Mouse (Mus musculus): ENCODE results near the gene Nrn1l. TPM values are rescaled to one million over a fixed set of nuclear protein-coding genes. Genes with fewer than 3 reads are reported as not detected.

The Nrn1l gene
- polyA plus RNA-seq, 1 experiment from 2014 or later, result 0.56 TPM

- DNase-seq (ENCODE audit: low spot score), result no peak
Measured at GRCm38 (mm10) chr8:105943321-105943739, 50.0 kb downstream of the Nrn1l start, which contains the start of gene Lcat. TSS of gene Lcat (minus strand) at chr8:105943382.

Other genes with a start within 250 kb of the Nrn1l start
- gene Carmil2, start 207.3 kb upstream of the Nrn1l start, polyA plus RNA-seq (2015; fragmentation: Nextera tagmentation; extraction: Ambion mirVana), result 53.7 and 63.6 TPM in 2 replicates
- gene Acd, start 192.5 kb upstream of the Nrn1l start, polyA plus RNA-seq (2015; fragmentation: Nextera tagmentation; extraction: Ambion mirVana), result 66.7 and 72.9 TPM in 2 replicates
- gene Pard6a, start 192.4 kb upstream of the Nrn1l start, polyA plus RNA-seq (2015; fragmentation: Nextera tagmentation; extraction: Ambion mirVana), result 20.5 and 22.4 TPM in 2 replicates
- gene 4933405L10Rik, start 185.9 kb upstream of the Nrn1l start, polyA plus RNA-seq (2015; fragmentation: Nextera tagmentation; extraction: Ambion mirVana), result 0.12 TPM in 1 of 2 replicates, not detected in the other
- 28.7 and 29.4 TPM in 2 replicates for gene Enkd1, start 185.4 kb upstream of the Nrn1l start, polyA plus RNA-seq (2015; fragmentation: Nextera tagmentation; extraction: Ambion mirVana)
- 9.0 and 11.3 TPM in 2 replicates for gene Gfod2, start 134.9 kb upstream of the Nrn1l start, polyA plus RNA-seq (2015; fragmentation: Nextera tagmentation; extraction: Ambion mirVana)
- 8.4 and 9.9 TPM in 2 replicates for gene Ranbp10, start 66.2 kb upstream of the Nrn1l start, polyA plus RNA-seq (2015; fragmentation: Nextera tagmentation; extraction: Ambion mirVana)
- gene Tsnaxip1, start 65.8 kb upstream of the Nrn1l start, polyA plus RNA-seq (2015; fragmentation: Nextera tagmentation; extraction: Ambion mirVana), result 0.10 and 0.18 TPM in 2 replicates
- 25.1 and 28.2 TPM in 2 replicates for gene Cenpt, start 40.3 kb upstream of the Nrn1l start, polyA plus RNA-seq (2015; fragmentation: Nextera tagmentation; extraction: Ambion mirVana)
- 55.4 and 56.2 TPM in 2 replicates for gene Thap11, start 38.4 kb upstream of the Nrn1l start, polyA plus RNA-seq (2015; fragmentation: Nextera tagmentation; extraction: Ambion mirVana)
- gene Nutf2, start 33.0 kb upstream of the Nrn1l start, polyA plus RNA-seq (2015; fragmentation: Nextera tagmentation; extraction: Ambion mirVana), result 169 and 192 TPM in 2 replicates
- 35.6 and 39.0 TPM in 2 replicates for gene Edc4, start 12.7 kb upstream of the Nrn1l start, polyA plus RNA-seq (2015; fragmentation: Nextera tagmentation; extraction: Ambion mirVana)
- 18.4 and 21.6 TPM in 2 replicates for gene Pskh1, start 6.9 kb downstream of the Nrn1l start, polyA plus RNA-seq (2015; fragmentation: Nextera tagmentation; extraction: Ambion mirVana)
- 0.99 TPM in 2 replicates for gene Ctrl, start 40.3 kb downstream of the Nrn1l start, polyA plus RNA-seq (2015; fragmentation: Nextera tagmentation; extraction: Ambion mirVana)
- 385 and 398 TPM in 2 replicates for gene Psmb10, start 44.9 kb downstream of the Nrn1l start, polyA plus RNA-seq (2015; fragmentation: Nextera tagmentation; extraction: Ambion mirVana)
- 0.40 and 0.62 TPM in 2 replicates for gene Lcat, start 49.8 kb downstream of the Nrn1l start, polyA plus RNA-seq (2015; fragmentation: Nextera tagmentation; extraction: Ambion mirVana)
- gene Slc12a4, start 72.5 kb downstream of the Nrn1l start, polyA plus RNA-seq (2015; fragmentation: Nextera tagmentation; extraction: Ambion mirVana), result 17.5 and 18.6 TPM in 2 replicates
- gene Dpep3, start 85.9 kb downstream of the Nrn1l start, polyA plus RNA-seq (2015; fragmentation: Nextera tagmentation; extraction: Ambion mirVana), result not detected in 2 replicates
- gene Dus2, start 97.8 kb downstream of the Nrn1l start, polyA plus RNA-seq (2015; fragmentation: Nextera tagmentation; extraction: Ambion mirVana), result 25.6 TPM in 2 replicates
- 0.20 TPM in 1 of 2 replicates, not detected in the other for gene Dpep2nb, start 112.4 kb downstream of the Nrn1l start, polyA plus RNA-seq (2015; fragmentation: Nextera tagmentation; extraction: Ambion mirVana)
- gene Ddx28, start 118.3 kb downstream of the Nrn1l start, polyA plus RNA-seq (2015; fragmentation: Nextera tagmentation; extraction: Ambion mirVana), result 21.3 and 21.7 TPM in 2 replicates
- gene Nfatc3, start 165.3 kb downstream of the Nrn1l start, polyA plus RNA-seq (2015; fragmentation: Nextera tagmentation; extraction: Ambion mirVana), result 19.7 and 26.6 TPM in 2 replicates
- 8.8 and 9.6 TPM in 2 replicates for gene Esrp2, start 243.4 kb downstream of the Nrn1l start, polyA plus RNA-seq (2015; fragmentation: Nextera tagmentation; extraction: Ambion mirVana)

Measured in thymus, postnatal 0 days (tissue).